Mouse (Mus musculus): ENCODE results near the gene Bex3.

DNA sequence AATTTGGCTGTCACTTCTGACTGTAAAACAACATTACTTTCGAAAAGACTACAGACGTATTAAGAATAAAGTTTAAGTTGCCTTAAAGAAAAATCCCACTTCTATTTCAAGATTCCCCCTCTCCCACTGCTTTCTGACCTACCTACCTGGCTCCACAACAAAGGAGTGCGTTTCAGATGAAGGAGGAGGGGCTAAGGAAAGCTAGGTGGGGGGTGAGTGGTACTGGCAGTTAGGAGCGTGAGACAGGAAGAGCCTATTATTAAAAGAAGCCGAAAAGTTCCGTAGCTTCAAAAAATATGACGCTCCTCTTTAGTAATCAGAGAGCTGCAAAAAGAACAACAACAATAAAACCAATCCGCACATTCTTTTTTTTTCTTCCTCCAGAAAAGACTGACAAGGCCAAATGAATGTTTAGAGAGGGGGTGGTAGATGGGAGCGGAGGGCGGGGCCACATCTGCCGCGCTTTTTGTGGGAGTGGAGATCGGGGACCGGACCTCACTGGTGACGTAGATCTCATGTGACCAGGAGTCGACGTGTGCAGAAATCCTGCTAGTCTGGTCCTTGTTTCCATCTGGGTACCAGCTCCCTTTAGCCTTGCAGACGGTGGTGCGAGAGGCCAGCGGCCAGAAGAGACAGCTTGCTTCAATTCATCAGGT lies 25.4 kb upstream of the Bex3 start, which contains the start of gene Tceal9:
- no peak for TF ChIP-seq CHD2 (IDR thresholded peaks at IDR 0.05; ENCODE audit: low read depth, low read length)
- no peak for TF ChIP-seq ZC3H11A (IDR thresholded peaks at IDR 0.05; ENCODE audit: borderline replicate concordance, low read depth, low read length)
- no peak for TF ChIP-seq HCFC1 (IDR thresholded peaks at IDR 0.05; ENCODE audit: borderline replicate concordance, insufficient read depth, low read length)
- TF ChIP-seq ZNF384 (IDR thresholded peaks at IDR 0.05; ENCODE audit: low read depth, low read length) = 0 out of 2 replicates have a peak, but pooled peaks have one; percentile 6
- no peak for TF ChIP-seq MAFK (IDR thresholded peaks at IDR 0.05; ENCODE audit: insufficient read depth, low read depth, low read length)

Data from ES-E14 (cell line).